Mouse (Mus musculus) adrenal gland, adult 8-10 months (tissue): ENCODE results near the gene Tuba3a. TPM values are rescaled to one million over a fixed set of nuclear protein-coding genes. Genes with fewer than 3 reads are reported as not detected.

Experiments used
- DNase-seq: peaks from one replicate; pipeline ENCODE4 v3.0.0; 2022
- microRNA-seq, 2 experiments: library from miRNA; unstranded; fragments of <30 nt; microRNA quantifications; one replicate each; pipeline ENCODE4 v1.2.0; 2022
- total RNA-seq, 4 experiments: library from RNA; stranded (reverse); gene quantifications; 2 replicates each; pipeline ENCODE4 v1.2.4; 2022

Tuba3a gene
- total RNA-seq, 4 experiments from 2014 or later: not detected

DNA sequence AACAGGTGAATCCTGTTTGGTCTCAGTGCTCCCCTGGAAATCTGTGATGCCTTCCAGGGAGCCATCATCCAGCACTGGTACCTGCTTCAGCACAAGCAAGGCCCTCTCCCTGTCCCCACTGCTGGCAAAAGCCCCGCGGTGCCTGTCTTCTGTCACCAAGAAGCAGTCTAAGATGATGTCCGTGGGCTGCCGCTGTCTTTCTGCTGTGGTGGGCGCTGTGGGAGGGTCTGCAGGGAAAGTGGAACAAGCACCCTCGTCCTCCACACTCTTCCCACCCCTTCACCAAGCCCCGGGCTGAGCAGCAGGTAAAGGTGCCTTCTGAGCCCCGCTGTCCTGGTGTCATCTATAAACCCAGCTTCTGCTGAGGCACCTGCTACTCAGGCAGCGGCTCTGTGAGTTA is 55.3 kb downstream of the Tuba3a start:
- DNase-seq: no peak

Small RNA genes within 50 kb of the gene (microRNA-seq; reads per million reads assigned to microRNA genes)
- gene Mir8113: 0 reads per million in 2 experiments

Other genes starting within 250 kb of the Tuba3a start
- 10 to 100 TPM; 62.7 to 74.3 (median 72.6) TPM for gene Ing4, start 246.3 kb downstream of the Tuba3a start, total RNA-seq
- gene Acrbp, start 236.4 kb downstream of the Tuba3a start, total RNA-seq: 10 to 100 TPM in 1 of 4 experiments, 1 to 10 TPM in 3; 6.9 to 12.1 (median 9.1) TPM
- gene Lpar5, start 218.1 kb downstream of the Tuba3a start, total RNA-seq: 1 to 10 TPM in 1 of 4 experiments, under 1 TPM in 3; 0.73 to 1.3 (median 0.83) TPM
- 100 to 1,000 TPM; 140 to 272 (median 202) TPM for gene Chd4, start 190.1 kb downstream of the Tuba3a start, total RNA-seq
- gene Nop2, start 154.1 kb downstream of the Tuba3a start, total RNA-seq: 10 to 100 TPM; 41.6 to 48.8 (median 43.4) TPM
- gene Iffo1, start 140.8 kb downstream of the Tuba3a start, total RNA-seq: 10 to 100 TPM; 15.2 to 60.0 (median 37.1) TPM
- 1,000 to 10,000 TPM; 1,769 to 2,176 (median 2,111) TPM for gene Gapdh, start 119.6 kb downstream of the Tuba3a start, total RNA-seq
- gene Ncapd2, start 94.3 kb downstream of the Tuba3a start, total RNA-seq: 10 to 100 TPM; 10.6 to 40.2 (median 26.6) TPM
- 100 to 1,000 TPM; 155 to 179 (median 167) TPM for gene Mrpl51, start 94.2 kb downstream of the Tuba3a start, total RNA-seq
- gene Vamp1, start 70.5 kb downstream of the Tuba3a start, total RNA-seq: 10 to 100 TPM; 40.1 to 85.3 (median 58.8) TPM
- 10 to 100 TPM; 11.6 to 13.9 (median 12.6) TPM for gene Tapbpl, start 54.2 kb downstream of the Tuba3a start, total RNA-seq
- under 1 TPM; 0.38 to 0.75 (median 0.64) TPM for gene Cd27, start 49.0 kb downstream of the Tuba3a start, total RNA-seq
- 10 to 100 TPM; 74.1 to 83.5 (median 81.0) TPM for gene Ltbr, start 27.8 kb upstream of the Tuba3a start, total RNA-seq
- 1 to 10 TPM; 1.4 to 3.4 (median 2.2) TPM for gene Scnn1a, start 34.6 kb upstream of the Tuba3a start, total RNA-seq
- gene Tnfrsf1a, start 63.3 kb upstream of the Tuba3a start, total RNA-seq: 100 to 1,000 TPM; 194 to 259 (median 215) TPM
- gene Plekhg6, start 94.8 kb upstream of the Tuba3a start, total RNA-seq: under 1 TPM in 2 of 4 experiments, not detected in 2; 0.09 to 0.19 TPM
- gene Cd9, start 208.7 kb upstream of the Tuba3a start, total RNA-seq: 100 to 1,000 TPM; 108 to 171 (median 144) TPM